In the genomic region with DNA sequence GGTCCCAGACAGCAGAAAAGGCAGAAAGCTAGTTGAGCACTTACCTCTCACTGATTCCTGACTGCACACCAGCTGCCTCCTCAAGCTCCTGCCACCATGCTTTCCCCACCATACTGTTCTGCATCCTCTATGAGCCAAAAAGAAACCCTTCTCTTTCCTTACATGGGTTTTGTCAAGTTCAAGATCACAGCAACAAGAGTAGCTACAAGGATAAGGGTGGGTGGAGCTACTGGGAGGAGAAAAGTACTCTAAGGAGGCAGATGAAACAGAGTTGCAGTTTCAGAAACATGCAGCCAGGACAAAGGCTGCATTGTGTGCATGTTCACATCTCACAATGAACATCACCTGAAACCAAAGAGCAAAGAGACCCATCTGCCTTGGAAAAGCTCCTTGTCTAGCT, we compare ENCODE assay signal across 11 mouse cellular contexts. TPM values are rescaled to one million over a fixed set of nuclear protein-coding genes. Genes with fewer than 3 reads are reported as not detected.
DNase-seq lines count a peak whose midpoint lies in the region; ATAC-seq and TF ChIP-seq lines count a peak whose summit lies in the region.
"Had no signal": no experiment of that assay in that cellular context is flagged by ENCODE, and none has a peak within 500 bp of the region (broad histone marks: within the 10 kb centered on the region; RNA-seq: fewer than 3 reads in every experiment).

No protein-coding gene starts in this region.

- H3K36me3 ChIP-seq in midbrain, embryonic 11.5 days (ENCODE audit: control insufficient read depth, insufficient read depth, low read length) = no peaks in the 10 kb centered on the region
- H3K36me3 ChIP-seq in midbrain, postnatal 0 days (ENCODE audit: insufficient read depth, low read length) = no peaks in the 10 kb centered on the region
- no peaks in the 10 kb centered on the region for H3K36me3 ChIP-seq in liver, postnatal 0 days (replicated peaks; ENCODE audit: insufficient read depth, low read length)
- H3K36me3 ChIP-seq in limb, embryonic 10.5 days = 0 out of 2 replicates have a peak, but pooled peaks cover 2% of the 10 kb centered on the region
- H3K36me3 ChIP-seq: neural tube, embryonic 12.5 days had no signal

- no peak for TF ChIP-seq POLR2A in bone marrow macrophage, adult 2 months (IDR thresholded peaks at IDR 0.05; ENCODE audit: borderline replicate concordance, low read depth, low read length)

- no peak overlapping the region for H3K9ac ChIP-seq in midbrain, embryonic 11.5 days (ENCODE audit: low read length)
- H3K9ac ChIP-seq in midbrain, postnatal 0 days (replicated peaks; ENCODE audit: low read length, poor library complexity, severe bottlenecking) = no peak overlapping the region
- no peak overlapping the region for H3K9ac ChIP-seq in liver, postnatal 0 days (replicated peaks)
- H3K9ac ChIP-seq: neural tube, embryonic 12.5 days had no signal

- no peak overlapping the region for H3K4me2 ChIP-seq in midbrain, embryonic 11.5 days
- H3K4me2 ChIP-seq in midbrain, postnatal 0 days (ENCODE audit: low read depth, low read length, poor library complexity, severe bottlenecking) = no peak overlapping the region
- peak overlapping the region; percentile 29 for H3K4me2 ChIP-seq in liver, postnatal 0 days (ENCODE audit: low read depth, low read length)
- H3K4me2 ChIP-seq: neural tube, embryonic 12.5 days had no signal

- intact Hi-C loops in gastrocnemius, adult 2 months (cut with DNase I) = no loop called here
- intact Hi-C loops in gastrocnemius, postnatal 14 days (cut with DNase I; ENCODE audit: low total_unique reads) = no loop called here

- no peaks in the 10 kb centered on the region; the same call in none of the 2 replicates for H3K4me1 ChIP-seq in midbrain, embryonic 11.5 days (ENCODE audit: control insufficient read depth, insufficient read depth, low read length)
- 0 out of 2 replicates have a peak, but pooled peaks cover 5% of the 10 kb centered on the region for H3K4me1 ChIP-seq in midbrain, postnatal 0 days (ENCODE audit: insufficient read depth, low read length)
- peaks cover 48% of the 10 kb centered on the region for H3K4me1 ChIP-seq in bone marrow macrophage, adult 2 months (ENCODE audit: control insufficient read depth, insufficient read depth, low read length)
- H3K4me1 ChIP-seq in liver, postnatal 0 days (ENCODE audit: insufficient read depth) = peaks cover 65% of the 10 kb centered on the region
- H3K4me1 ChIP-seq in limb, embryonic 10.5 days = peaks cover 43% of the 10 kb centered on the region

- H3K27me3 ChIP-seq in midbrain, embryonic 11.5 days (ENCODE audit: control insufficient read depth, insufficient read depth, low read length) = no peaks in the 10 kb centered on the region
- H3K27me3 ChIP-seq in midbrain, postnatal 0 days (ENCODE audit: insufficient read depth, low read length) = no peaks in the 10 kb centered on the region
- no peaks in the 10 kb centered on the region for H3K27me3 ChIP-seq in liver, postnatal 0 days (ENCODE audit: insufficient read depth, low read length)
- H3K27me3 ChIP-seq in limb, embryonic 10.5 days (ENCODE audit: low read depth, poor library complexity, severe bottlenecking) = no peaks in the 10 kb centered on the region
- H3K27me3 ChIP-seq: neural tube, embryonic 12.5 days had no signal

- H3K9me3 ChIP-seq in midbrain, embryonic 11.5 days (ENCODE audit: control insufficient read depth, low read length) = no peaks in the 10 kb centered on the region
- no peaks in the 10 kb centered on the region for H3K9me3 ChIP-seq in midbrain, postnatal 0 days (ENCODE audit: low read length)
- H3K9me3 ChIP-seq in liver, postnatal 0 days (ENCODE audit: low read length) = no peaks in the 10 kb centered on the region
- H3K9me3 ChIP-seq in limb, embryonic 10.5 days (replicated peaks) = no peaks in the 10 kb centered on the region
- H3K9me3 ChIP-seq: neural tube, embryonic 12.5 days had no signal

- H3K27ac ChIP-seq in gastrocnemius, adult 2 months = 0 out of 2 replicates have a peak overlapping the region, but pooled peaks have one; percentile 20
- no peak overlapping the region for H3K27ac ChIP-seq in midbrain, embryonic 11.5 days (ENCODE audit: low read depth, low read length)
- H3K27ac ChIP-seq in midbrain, postnatal 0 days (ENCODE audit: low read depth, low read length) = no peak overlapping the region
- peak overlapping the region; percentile 53 for H3K27ac ChIP-seq in bone marrow macrophage, adult 2 months (ENCODE audit: insufficient read depth, low read depth, low read length)
- H3K27ac ChIP-seq in liver, postnatal 0 days (ENCODE audit: low read depth) = peak overlapping the region; percentile 63
- no peak overlapping the region for H3K27ac ChIP-seq in limb, embryonic 10.5 days
- H3K27ac ChIP-seq: neural tube, embryonic 12.5 days had no signal

- no peak for DNase-seq in gastrocnemius, adult 2 months
- DNase-seq in gastrocnemius, postnatal 14 days = no peak
- DNase-seq in midbrain, embryonic 11.5 days (ENCODE audit: low spot score, missing footprints) = peak; percentile 78
- no peak for DNase-seq in midbrain, postnatal 0 days (ENCODE audit: low spot score)
- no peak for DNase-seq in liver, postnatal 0 days
- no peak for DNase-seq in limb, embryonic 10.5 days (ENCODE audit: low spot score)
- DNase-seq in spleen, postnatal 4 days (ENCODE audit: low spot score in 2 of 2) = no peak
- DNase-seq: cerebellum, adult 9-11 months; kidney, adult 9 months had no signal

- no peak for TF ChIP-seq EP300 in liver, postnatal 0 days (IDR thresholded peaks at IDR 0.05; ENCODE audit: low read depth)

- no peak for ATAC-seq in midbrain, embryonic 11.5 days (ENCODE audit: low FRiP score)
- ATAC-seq in midbrain, postnatal 0 days (ENCODE audit: low FRiP score) = no peak
- ATAC-seq in liver, postnatal 0 days = no peak

- no peak for TF ChIP-seq CTCF in gastrocnemius, adult 2 months (IDR thresholded peaks at IDR 0.05)
- no peak for TF ChIP-seq CTCF in midbrain, postnatal 0 days (IDR thresholded peaks at IDR 0.05)
- TF ChIP-seq CTCF in bone marrow macrophage, adult 2 months (IDR thresholded peaks at IDR 0.05; ENCODE audit: low read depth, low read length) = no peak
- no peak for TF ChIP-seq CTCF in liver, postnatal 0 days (IDR thresholded peaks at IDR 0.05; ENCODE audit: low read depth)

- no peak overlapping the region for H3K4me3 ChIP-seq in gastrocnemius, adult 2 months
- H3K4me3 ChIP-seq in midbrain, embryonic 11.5 days (ENCODE audit: low read depth, low read length) = no peak overlapping the region
- H3K4me3 ChIP-seq in midbrain, postnatal 0 days (ENCODE audit: low read depth, low read length) = no peak overlapping the region
- no peak overlapping the region for H3K4me3 ChIP-seq in bone marrow macrophage, adult 2 months (ENCODE audit: insufficient read depth, low read length)
- no peak overlapping the region for H3K4me3 ChIP-seq in liver, postnatal 0 days (ENCODE audit: low read depth, low read length)
- no peak overlapping the region for H3K4me3 ChIP-seq in limb, embryonic 10.5 days
- H3K4me3 ChIP-seq: neural tube, embryonic 12.5 days had no signal

RNA-seq across cellular contexts. Expression of a gene that starts 18.8 kb away (rescaled TPM):
- total RNA-seq in gastrocnemius, adult 2 months (2021) = 10 to 100 TPM; 18.6 to 19.3 TPM
- total RNA-seq in gastrocnemius, postnatal 14 days (2021) = 10 to 100 TPM; 16.1 to 18.9 TPM
- polyA plus RNA-seq in midbrain, embryonic 11.5 days (2014; fragmentation: Nextera tagmentation; extraction: Ambion mirVana) = 56.2 TPM in 2 replicates
- 117 and 157 TPM in 2 replicates for total RNA-seq in midbrain, postnatal 0 days (2014; rRNA removed)
- 45.1 and 46.9 TPM in 2 replicates for polyA plus RNA-seq in midbrain, postnatal 0 days (2015; fragmentation: Nextera tagmentation; extraction: Ambion mirVana)
- polyA plus RNA-seq in bone marrow macrophage, adult 2 months (2012; ENCODE audit: insufficient read depth, insufficient read length, missing spikeins) = 64.2 and 86.2 TPM in 2 replicates
- polyA plus RNA-seq in liver, postnatal 0 days (2015; fragmentation: Nextera tagmentation; extraction: Ambion mirVana) = 12.7 and 15.1 TPM in 2 replicates
- polyA plus RNA-seq in limb, embryonic 10.5 days (2016; fragmentation: Nextera tagmentation; extraction: Ambion mirVana) = 74.7 and 80.1 TPM in 2 replicates

Comparison
In these comparisons a context has a peak if more than half of its experiments do, and no peak if none do; other contexts are left out.
1. H3K27ac ChIP-seq: peak in gastrocnemius, adult 2 months (single experiment), bone marrow macrophage, adult 2 months (single experiment) and liver, postnatal 0 days (single experiment); none in midbrain, embryonic 11.5 days (single experiment), midbrain, postnatal 0 days (single experiment) and limb, embryonic 10.5 days (single experiment).